Mouse (Mus musculus) lung, embryonic 16.5 days (tissue): ENCODE data around the gene Amfr. TPM values are rescaled to one million over a fixed set of nuclear protein-coding genes. Genes with fewer than 3 reads are reported as not detected.

Experiments
- ATAC-seq: fragments of 200-750 bp; cut with Nextera tagmentation; 2 replicates; pipeline ENCODE4 v1.8.0; 2017; ENCODE audit warnings: low read depth, mild to moderate bottlenecking, moderate library complexity
- H3K27ac ChIP-seq: fragments of 300-500 bp; sonication (generic); 2 replicates; pipeline ENCODE4 v1.5.1; 2014; ENCODE audit warnings: mild to moderate bottlenecking, control low read depth, low read length
- H3K27me3 ChIP-seq: fragments of 300-500 bp; sonication (generic); 2 replicates; pipeline ENCODE4 v1.6.1; 2014; ENCODE audit warnings: low read depth, low read length, mixed read lengths; ENCODE audit not compliant: control insufficient read depth, insufficient read depth
- H3K36me3 ChIP-seq: fragments of 300-500 bp; sonication (generic); 2 replicates; pipeline ENCODE4 v1.6.1; 2014; ENCODE audit warnings: low read length; ENCODE audit not compliant: control insufficient read depth, insufficient read depth
- H3K4me1 ChIP-seq: fragments of 300-500 bp; sonication (generic); replicated peaks from 2 replicates; pipeline ENCODE4 v1.6.1; 2014; ENCODE audit warnings: low read length, mixed read lengths; ENCODE audit not compliant: control insufficient read depth, insufficient read depth
- H3K4me2 ChIP-seq: fragments of 300-500 bp; sonication (generic); 2 replicates; pipeline ENCODE4 v1.6.1; 2014; ENCODE audit warnings: low read depth, low read length, control low read depth
- H3K4me3 ChIP-seq: fragments of 300-500 bp; sonication (generic); 2 replicates; pipeline ENCODE4 v1.5.1; 2014; ENCODE audit warnings: mild to moderate bottlenecking, low read length, control low read depth
- H3K9ac ChIP-seq: fragments of 300-500 bp; sonication (generic); 2 replicates; pipeline ENCODE4 v1.6.1; 2014; ENCODE audit warnings: low read length, control low read depth
- H3K9me3 ChIP-seq: fragments of 300-500 bp; sonication (generic); 2 replicates; pipeline ENCODE4 v1.6.1; 2016; ENCODE audit warnings: low read length; ENCODE audit not compliant: control insufficient read depth
- WGBS: fragments of 180-500 bp; shearing (Covaris S2); extraction: QIAGEN DNeasy Blood & Tissue Kit; methylation state at CpG from one replicate; pipeline ENCODE4 v1.1.7; 2014; 5-methylcytosine and 5-hydroxymethylcytosine counted together
- microRNA-seq: library from miRNA; unstranded; fragments of <30 nt; microRNA quantifications from one replicate; pipeline ENCODE4, GENCODE M21; 2016
- polyA plus RNA-seq: library from polyadenylated mRNA; unstranded; fragments of >200 nt; fragmentation: Nextera tagmentation; extraction: Ambion mirVana; gene quantifications from 2 replicates; pipeline ENCODE4 v1.2.1, GENCODE M21; 2015

The Amfr gene
- polyA plus RNA-seq, 1 experiment from 2014 or later: 35.0 TPM

DNA sequence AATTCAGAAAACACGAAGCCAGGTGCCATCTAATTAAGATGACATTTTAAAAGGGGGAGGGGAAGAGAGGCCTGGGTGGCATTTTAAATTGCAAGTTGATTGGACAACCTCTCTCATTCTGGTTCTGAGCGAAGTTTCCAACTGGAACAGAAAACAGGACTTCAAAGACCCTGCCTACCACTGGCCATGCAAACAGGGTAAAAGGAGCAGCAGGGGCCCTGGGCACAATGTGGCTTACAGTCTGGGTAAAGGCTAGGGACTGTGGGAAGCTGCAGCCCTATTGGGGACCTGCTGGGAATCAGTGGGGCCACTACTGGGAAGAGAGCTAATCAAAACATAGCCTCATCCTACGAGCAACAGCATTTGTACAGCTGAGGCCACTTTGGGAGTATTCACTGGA lies 87.1 kb downstream of the Amfr start:
- Histone ChIP-seq H3K9me3 (no peaks in the 10 kb centered on the region), H3K4me2 (no peak overlapping the region), H3K36me3 (no peaks in the 10 kb centered on the region), H3K9ac (no peak overlapping the region), H3K4me3 (no peak overlapping the region), H3K27me3 (peaks cover under 1% of the 10 kb centered on the region), H3K4me1 (peaks cover 2% of the 10 kb centered on the region; the same call in 1 of the 2 replicates), H3K27ac (no peak overlapping the region)
- ATAC-seq: no peak
- 44% methylated on average over 3 of the region's 3 CpGs for WGBS

DNA sequence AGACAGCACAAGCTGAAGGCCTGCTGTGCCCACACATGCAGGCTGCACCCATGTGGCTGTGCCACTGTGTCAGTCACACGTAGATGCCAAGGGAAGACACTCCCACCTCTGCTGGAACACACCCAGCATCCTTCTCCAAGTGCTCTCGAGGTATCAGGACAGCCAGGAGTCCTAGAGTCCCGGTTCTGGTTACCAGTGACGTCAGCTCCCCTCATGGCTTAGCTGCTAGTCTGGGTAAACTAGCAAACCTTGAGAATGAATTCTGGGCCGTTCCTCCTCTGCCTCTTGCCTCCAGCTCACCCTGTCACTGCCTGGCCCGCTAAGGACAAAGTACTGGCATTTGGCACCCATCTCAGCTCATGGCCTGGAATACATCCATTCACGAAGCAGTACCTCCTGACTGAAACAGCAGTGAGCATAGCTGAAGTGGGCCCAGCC lies 88.7 kb downstream of the Amfr start:
- peaks cover 2% of the 10 kb centered on the region; the same call in 1 of the 2 replicates for H3K4me1 ChIP-seq
- 22% methylated on average over 7 of the region's 7 CpGs for WGBS
- no peak overlapping the region for H3K27ac ChIP-seq
- H3K9ac ChIP-seq: no peak overlapping the region
- H3K36me3 ChIP-seq: no peaks in the 10 kb centered on the region
- no peak overlapping the region for H3K4me2 ChIP-seq
- H3K9me3 ChIP-seq: no peaks in the 10 kb centered on the region
- peaks cover 5% of the 10 kb centered on the region for H3K27me3 ChIP-seq
- H3K4me3 ChIP-seq: no peak overlapping the region
- ATAC-seq: no peak

Small RNAs within 50 kb of the gene (microRNA-seq; reads per million reads assigned to microRNA genes)
- gene Gm24159: not detected

Other genes starting within 250 kb of the Amfr start
- gene Gnao1, start 202.9 kb downstream of the Amfr start, polyA plus RNA-seq: 3.7 and 4.7 TPM in 2 replicates
- 97.5 and 104 TPM in 2 replicates for gene Nudt21, start 24.2 kb upstream of the Amfr start, polyA plus RNA-seq
- 10.7 and 12.0 TPM in 2 replicates for gene Ogfod1, start 24.4 kb upstream of the Amfr start, polyA plus RNA-seq
- gene Bbs2, start 86.1 kb upstream of the Amfr start, polyA plus RNA-seq: 13.7 and 14.4 TPM in 2 replicates
- 0.64 TPM in 1 of 2 replicates, not detected in the other for gene Mt4, start 124.4 kb upstream of the Amfr start, polyA plus RNA-seq
- gene Mt3, start 139.8 kb upstream of the Amfr start, polyA plus RNA-seq: 6.3 and 7.7 TPM in 2 replicates
- 40.6 and 63.7 TPM in 2 replicates for gene Mt2, start 159.8 kb upstream of the Amfr start, polyA plus RNA-seq
- 219 and 314 TPM in 2 replicates for gene Mt1, start 166.2 kb upstream of the Amfr start, polyA plus RNA-seq
- gene Nup93, start 201.7 kb upstream of the Amfr start, polyA plus RNA-seq: 80.2 and 86.2 TPM in 2 replicates